Mouse (Mus musculus) heart, adult 2 months (tissue): ENCODE results near the gene Prrg1. TPM values are rescaled to one million over a fixed set of nuclear protein-coding genes. Genes with fewer than 3 reads are reported as not detected.

Source experiments
- DNase-seq, 2 experiments: peaks; one replicate each; pipeline ENCODE4 v3.0.0; 2021
- H3K27ac ChIP-seq: fragments of 200-600 bp; 2 replicates; pipeline ENCODE4 v1.8.1; 2022
- H3K27me3 ChIP-seq: fragments of 200-500 bp; 2 replicates; pipeline ENCODE4 v1.6.1; 2012; ENCODE audit warnings: mild to moderate bottlenecking, low read length, inconsistent platforms, mixed read lengths; ENCODE audit not compliant: control insufficient read depth, insufficient read depth
- H3K36me3 ChIP-seq: fragments of 200-500 bp; 2 replicates; pipeline ENCODE4 v1.6.1; 2012; ENCODE audit warnings: low read length, inconsistent platforms; ENCODE audit not compliant: control insufficient read depth, insufficient read depth
- H3K4me1 ChIP-seq: fragments of 200-500 bp; 2 replicates; pipeline ENCODE4 v1.6.1; 2011; ENCODE audit warnings: low read length; ENCODE audit not compliant: control insufficient read depth, insufficient read depth
- H3K4me3 ChIP-seq: fragments of 200-600 bp; 2 replicates; pipeline ENCODE4 v1.8.1; 2022
- H3K79me2 ChIP-seq: fragments of 200-500 bp; replicated peaks from 2 replicates; pipeline ENCODE4 v1.6.1; 2012; ENCODE audit warnings: mild to moderate bottlenecking, inconsistent platforms, low read length, moderate library complexity, mixed read lengths; ENCODE audit not compliant: control insufficient read depth, insufficient read depth
- H3K9ac ChIP-seq: fragments of 200-500 bp; 2 replicates; pipeline ENCODE4 v1.6.1; 2012; ENCODE audit warnings: low read depth, mild to moderate bottlenecking, control low read depth, inconsistent platforms, low read length, mixed read lengths
- CTCF ChIP-seq: fragments of 200-600 bp; IDR thresholded peaks from 2 replicates; pipeline ENCODE4 v1.8.1; 2022; ENCODE audit warnings: antibody characterized with exemption, mild to moderate bottlenecking, moderate library complexity
- EP300 ChIP-seq: fragments of 200-500 bp; IDR thresholded peaks from 2 replicates; pipeline ENCODE4 v1.6.1; 2011; ENCODE audit warnings: low read depth, low read length, control low read depth; ENCODE audit not compliant: insufficient read depth
- POLR2A ChIP-seq: fragments of 200-500 bp; IDR thresholded peaks from 2 replicates; pipeline ENCODE4 v1.6.1; 2011; ENCODE audit warnings: mild to moderate bottlenecking, low read depth, low read length, control low read depth; ENCODE audit not compliant: insufficient read depth
- WGBS: fragments of 180-500 bp; shearing (Covaris S2); methylation state at CpG from one replicate; pipeline ENCODE4 v1.1.7; 2018; 5-methylcytosine and 5-hydroxymethylcytosine counted together
- intact Hi-C: fragments of 180-260 bp; cut with DNase I; formaldehyde crosslinking; loops from one replicate; pipeline ENCODE4 v1.15.1; 2025
- polyA plus RNA-seq: library from polyadenylated mRNA; depleted of rRNA; stranded (reverse); fragments of >200 nt; gene quantifications from 2 replicates; pipeline ENCODE4 v1.2.3, GENCODE M21; 2012
- total RNA-seq, 2 experiments: library from RNA; stranded (reverse); gene quantifications; 2 replicates each; pipeline ENCODE4 v1.2.3; 2021

The Prrg1 gene
- total and polyA plus RNA-seq, 3 experiments: 3.8 to 9.4 (median 8.4) TPM

- 33% methylated on average over 1 of the region's 1 CpGs for WGBS
- TF ChIP-seq CTCF: no peak
- no peak overlapping the region for H3K27ac ChIP-seq
Measured at GRCm38 (mm10) chrX:78552704-78553103, 31.0 kb downstream of the Prrg1 start.

DNA sequence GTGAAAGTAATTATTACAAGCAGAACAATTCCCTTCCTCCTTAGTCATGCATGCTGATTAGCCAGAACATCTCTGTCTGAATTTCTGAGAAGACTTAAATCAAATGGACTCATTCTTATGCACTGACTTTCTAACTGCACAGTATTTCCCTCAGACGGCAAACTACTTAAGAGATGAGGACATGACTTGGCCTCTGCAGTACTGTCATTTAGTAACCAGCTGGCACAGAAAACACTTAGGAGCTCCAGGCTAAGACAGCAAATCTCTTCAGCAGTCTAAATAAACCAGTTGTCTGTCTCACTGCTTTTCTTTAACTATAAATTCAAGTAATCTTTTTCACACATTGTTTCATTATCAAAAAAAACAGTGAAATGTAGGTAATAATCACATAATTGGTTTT lies 36.0 kb downstream of the Prrg1 start:
- WGBS: 21% methylated on average over 1 of the region's 1 CpGs
- TF ChIP-seq CTCF: no peak
- no peak for TF ChIP-seq POLR2A
- no peak for TF ChIP-seq EP300
- no peaks in the 10 kb centered on the region for H3K36me3 ChIP-seq
- H3K4me3 ChIP-seq: no peak overlapping the region
- H3K27me3 ChIP-seq: no peaks in the 10 kb centered on the region
- no peak overlapping the region for H3K27ac ChIP-seq
- peak in 1 of 2 experiments; percentile 4 for DNase-seq
- H3K4me1 ChIP-seq: no peaks in the 10 kb centered on the region
- intact Hi-C loops: loop anchor here (5.0 kb wide), 1 partner anchor 35 kb away; the partner anchor contains the start of gene Prrg1
- no peaks in the 10 kb centered on the region for H3K79me2 ChIP-seq
- H3K9ac ChIP-seq: no peak overlapping the region

More at GRCm38 (mm10) chrX:78552704-78553103, 31.0 kb downstream of the Prrg1 start:
- no peaks in the 10 kb centered on the region for H3K4me1 ChIP-seq
- no peaks in the 10 kb centered on the region for H3K36me3 ChIP-seq
- no peaks in the 10 kb centered on the region for H3K79me2 ChIP-seq
- H3K4me3 ChIP-seq: no peak overlapping the region
- H3K27me3 ChIP-seq: no peaks in the 10 kb centered on the region
- intact Hi-C loops: no loop called here
- no peak overlapping the region for H3K9ac ChIP-seq
- no peak for DNase-seq

GRCm38 (mm10) chrX:78539734-78540133 lies 44.0 kb downstream of the Prrg1 start:
- H3K36me3 ChIP-seq: no peaks in the 10 kb centered on the region
- no peak for DNase-seq
- no peak overlapping the region for H3K27ac ChIP-seq
- peak; percentile 56 for TF ChIP-seq CTCF
- TF ChIP-seq POLR2A: no peak
- intact Hi-C loops: no loop called here
- H3K27me3 ChIP-seq: no peaks in the 10 kb centered on the region
- H3K4me3 ChIP-seq: no peak overlapping the region
- H3K79me2 ChIP-seq: no peaks in the 10 kb centered on the region
- H3K4me1 ChIP-seq: no peaks in the 10 kb centered on the region
- no peak overlapping the region for H3K9ac ChIP-seq

DNA sequence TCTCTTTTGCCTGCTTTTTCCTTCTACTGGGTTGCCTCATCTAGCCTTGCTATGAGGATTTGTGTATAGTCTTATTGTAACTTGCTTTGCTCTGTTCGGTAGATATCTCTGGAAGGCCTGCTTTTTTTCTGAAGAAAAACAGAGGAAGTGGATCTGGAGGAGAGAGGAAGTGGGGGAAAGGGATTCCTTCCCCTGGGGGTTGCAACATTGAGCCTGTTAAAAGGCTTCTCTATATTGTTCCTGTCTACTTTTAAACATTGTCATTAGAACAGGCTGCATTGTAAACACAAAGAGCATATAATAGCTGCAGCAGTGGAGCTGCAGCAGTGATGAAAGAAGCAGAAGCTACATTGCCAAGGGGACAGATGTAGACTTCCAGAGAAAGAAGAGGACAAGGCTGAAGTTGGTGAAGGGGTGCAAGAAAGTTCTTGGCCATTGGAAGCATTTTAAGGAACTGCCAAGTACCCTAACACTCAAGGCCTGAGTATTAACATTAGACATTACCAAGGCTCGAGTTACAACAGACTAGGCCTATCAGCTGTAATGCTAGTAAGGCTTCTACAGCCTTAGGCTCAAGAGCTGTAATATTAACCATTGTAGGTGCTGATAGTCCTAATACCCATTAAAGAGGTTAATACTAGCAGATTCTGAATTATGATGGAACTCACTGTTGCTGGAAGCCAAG lies 44.9 kb downstream of the Prrg1 start:
- intact Hi-C loops: no loop called here
- DNase-seq: no peak

DNA sequence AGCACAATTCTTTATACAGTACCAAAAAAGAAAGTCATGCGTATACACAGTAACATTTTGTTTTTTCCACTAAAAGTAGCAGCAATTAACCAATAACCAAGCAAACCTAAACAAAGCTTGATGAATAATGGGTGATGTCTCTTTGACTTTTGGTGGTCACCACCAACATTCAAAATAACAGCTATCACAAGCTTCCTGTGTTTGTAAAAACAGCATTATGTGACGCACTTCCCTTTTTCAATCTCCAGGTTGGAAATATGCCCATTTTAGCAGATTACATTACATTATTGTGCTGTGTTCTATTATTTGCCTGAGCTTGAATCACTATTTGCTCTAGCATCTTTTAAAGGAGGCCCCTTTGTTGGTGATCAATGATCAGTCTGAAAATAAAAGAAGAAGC lies 65.4 kb downstream of the Prrg1 start:
- Histone ChIP-seq H3K4me1 (no peaks in the 10 kb centered on the region), H3K9ac (no peak overlapping the region), H3K27me3 (no peaks in the 10 kb centered on the region), H3K36me3 (no peaks in the 10 kb centered on the region), H3K4me3 (no peak overlapping the region), H3K27ac (no peak overlapping the region), H3K79me2 (no peaks in the 10 kb centered on the region)
- intact Hi-C loops: no loop called here
- 62% methylated on average over 2 of the region's 2 CpGs for WGBS
- TF ChIP-seq CTCF: no peak
- TF ChIP-seq EP300: no peak
- TF ChIP-seq POLR2A: no peak
- DNase-seq: no peak

More for the DNA sequence above, 44.9 kb downstream of the Prrg1 start:
- 45% methylated on average over 2 of the region's 2 CpGs for WGBS
- Histone ChIP-seq H3K27ac (no peak overlapping the region), H3K9ac (no peak overlapping the region), H3K79me2 (no peaks in the 10 kb centered on the region), H3K27me3 (no peaks in the 10 kb centered on the region), H3K4me1 (no peaks in the 10 kb centered on the region), H3K4me3 (no peak overlapping the region), H3K36me3 (no peaks in the 10 kb centered on the region)
- TF ChIP-seq EP300 (no peak), POLR2A (no peak), CTCF (no peak)

DNA sequence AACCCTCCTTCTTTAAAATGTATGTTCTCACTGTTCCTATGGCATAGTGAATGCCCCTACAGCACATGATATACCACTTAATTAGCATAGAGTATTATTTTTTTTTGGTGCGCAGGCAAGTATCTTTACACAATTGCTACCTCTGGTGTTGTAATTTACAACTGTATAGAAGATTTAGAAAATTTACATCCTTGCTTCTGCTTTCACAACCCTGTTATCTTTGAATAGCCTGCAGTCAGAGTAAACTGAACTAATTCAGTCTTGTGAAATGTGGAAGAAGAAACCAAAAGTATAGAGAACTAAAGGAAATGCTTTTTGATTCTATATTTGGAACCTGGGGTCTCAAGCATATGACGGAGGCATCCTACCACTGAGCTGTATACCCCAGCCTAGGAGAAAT lies 100.7 kb downstream of the Prrg1 start:
- no peak for DNase-seq
- Histone ChIP-seq H3K4me3 (no peak overlapping the region), H3K79me2 (no peaks in the 10 kb centered on the region), H3K27me3 (no peaks in the 10 kb centered on the region), H3K9ac (no peak overlapping the region), H3K27ac (no peak overlapping the region), H3K4me1 (no peaks in the 10 kb centered on the region), H3K36me3 (no peaks in the 10 kb centered on the region)
- 81% methylated on average over 2 of the region's 2 CpGs for WGBS
- TF ChIP-seq EP300 (no peak), POLR2A (no peak), CTCF (no peak)
- intact Hi-C loops: no loop called here

GRCm38 (mm10) chrX:78479710-78480109 lies 104.0 kb downstream of the Prrg1 start:
- H3K27ac ChIP-seq: no peak overlapping the region
- no peaks in the 10 kb centered on the region for H3K27me3 ChIP-seq
- no peak for DNase-seq
- intact Hi-C loops: no loop called here
- H3K4me1 ChIP-seq: no peaks in the 10 kb centered on the region
- peak; percentile 56 for TF ChIP-seq CTCF
- TF ChIP-seq EP300: no peak
- no peaks in the 10 kb centered on the region for H3K79me2 ChIP-seq
- no peak overlapping the region for H3K9ac ChIP-seq
- 64% methylated on average over 3 of the region's 3 CpGs for WGBS
- no peak overlapping the region for H3K4me3 ChIP-seq
- H3K36me3 ChIP-seq: no peaks in the 10 kb centered on the region
